Mouse (Mus musculus) layer of hippocampus, adult 8-10 months (tissue): ENCODE measurements at regions not wholly inside any gene's neighbourhood (a gene's known extent, or its start where the extent isn't known, plus 50 kb on each side); places are given as distances from the start of the nearest gene placed in this dataset.

ENCODE experiments used
- DNase-seq, 2 experiments: peaks; one replicate each; pipeline ENCODE4 v3.0.0; 2022; ENCODE audit warnings: low spot score in 2 of 2

- DNase-seq = no peak
These were observed 58.3 kb upstream of the Ccdc39 start for GRCm38 (mm10) chr3:33902431-33902830.

GRCm38 (mm10) chr3:33903326-33903725, 59.2 kb upstream of the Ccdc39 start:
- no peak for DNase-seq

- no peak for DNase-seq
These were observed 59.7 kb upstream of the Ccdc39 start for GRCm38 (mm10) chr3:33903816-33904215.

- DNase-seq = peak in 1 of 2 experiments; percentile 9
These were observed 61.0 kb upstream of the Ccdc39 start for GRCm38 (mm10) chr3:33904854-33905678.

- no peak for DNase-seq
These were observed 61.5 kb upstream of the Ccdc39 start for GRCm38 (mm10) chr3:33905679-33906007.

- DNase-seq = no peak
These were observed 63.0 kb upstream of the Ccdc39 start for GRCm38 (mm10) chr3:33907061-33907460.

- no peak for DNase-seq
These were observed 67.4 kb upstream of the Ccdc39 start for GRCm38 (mm10) chr3:33911559-33911958.

- DNase-seq = no peak
These were observed 69.4 kb upstream of the Ccdc39 start for GRCm38 (mm10) chr3:33913470-33913869.

- DNase-seq = no peak
These were observed 70.3 kb upstream of the Ccdc39 start for GRCm38 (mm10) chr3:33914386-33914785.

GRCm38 (mm10) chr3:33915777-33916176, 71.7 kb upstream of the Ccdc39 start:
- no peak for DNase-seq

GRCm38 (mm10) chr3:33916318-33916717, 72.2 kb upstream of the Ccdc39 start:
- no peak for DNase-seq

- DNase-seq = no peak
These were observed 72.7 kb upstream of the Ccdc39 start for GRCm38 (mm10) chr3:33916818-33917217.

- peak; percentile 52 to 88 for DNase-seq
These were observed 74.7 kb upstream of the Ccdc39 start for GRCm38 (mm10) chr3:33918785-33919184.

GRCm38 (mm10) chr3:33925072-33925471, 81.0 kb upstream of the Ccdc39 start:
- no peak for DNase-seq

GRCm38 (mm10) chr3:33955064-33955463, 64.7 kb upstream of the Fxr1 start:
- DNase-seq = no peak

GRCm38 (mm10) chr3:33955854-33956624, 63.7 kb upstream of the Fxr1 start:
- DNase-seq = peak; percentile 56 to 70

- DNase-seq = no peak
These were observed 63.1 kb upstream of the Fxr1 start for GRCm38 (mm10) chr3:33956625-33957023.

GRCm38 (mm10) chr3:33957676-33958075, 62.1 kb upstream of the Fxr1 start:
- no peak for DNase-seq

GRCm38 (mm10) chr3:33958216-33958615, 61.5 kb upstream of the Fxr1 start:
- no peak for DNase-seq

GRCm38 (mm10) chr3:33960211-33960610, 59.5 kb upstream of the Fxr1 start:
- DNase-seq = no peak

GRCm38 (mm10) chr3:33962938-33963337, 56.8 kb upstream of the Fxr1 start:
- DNase-seq = no peak

GRCm38 (mm10) chr3:33967184-33967583, 52.6 kb upstream of the Fxr1 start:
- no peak for DNase-seq
